15 mouse cellular contexts compared by ENCODE assay signal in the genomic region with DNA sequence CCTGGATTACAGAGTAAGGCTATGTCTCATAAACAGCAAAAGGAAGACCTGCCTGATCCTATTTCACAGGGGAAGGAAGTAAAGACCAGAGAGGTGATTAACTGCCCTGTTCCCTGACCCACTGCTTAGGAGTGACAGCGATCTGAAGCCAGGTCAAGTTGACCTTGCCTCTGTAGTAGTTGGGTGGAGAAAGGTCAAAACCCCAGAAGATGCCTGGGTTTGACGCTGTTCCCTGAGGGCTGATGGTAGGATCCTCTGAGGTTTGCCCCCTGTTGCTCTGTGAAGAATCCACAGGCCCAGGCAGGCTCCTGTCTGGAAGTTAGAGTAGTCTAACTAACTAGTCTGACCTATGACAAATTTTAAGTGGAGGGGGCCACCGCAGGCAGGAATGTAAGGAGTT.
"Had no signal": no experiment of that assay in that cellular context is flagged by ENCODE, and none has a peak within 500 bp of the region (broad histone marks: within the 10 kb centered on the region; RNA-seq: fewer than 3 reads in every experiment).

No protein-coding gene starts in this region.

- H3K36me3 ChIP-seq: midbrain, embryonic 13.5 days; midbrain, embryonic 15.5 days; neural tube, embryonic 12.5 days had no signal

- H3K9me3 ChIP-seq: megakaryocyte, embryonic 14.5 days; midbrain, embryonic 13.5 days; midbrain, embryonic 15.5 days; neural tube, embryonic 12.5 days had no signal

- DNase-seq: lung, adult 18-20 months; lung, embryonic 14.5 days; lung, postnatal 10 days; right cerebral cortex, postnatal 14 days; right cerebral cortex, postnatal 4 days; spleen, adult 18-20 months; thymus, adult 18-20 months; thymus, postnatal 14 days; thymus, postnatal 4 days had no signal

- H3K9ac ChIP-seq: liver, embryonic 14.5 days; lung, embryonic 14.5 days; midbrain, embryonic 13.5 days; midbrain, embryonic 15.5 days; neural tube, embryonic 12.5 days had no signal

- ATAC-seq: midbrain, embryonic 13.5 days; midbrain, embryonic 15.5 days had no signal

- H3K27me3 ChIP-seq: megakaryocyte, embryonic 14.5 days; midbrain, embryonic 13.5 days; midbrain, embryonic 15.5 days; neural tube, embryonic 12.5 days had no signal

- H3K4me1 ChIP-seq: midbrain, embryonic 13.5 days; midbrain, embryonic 15.5 days; neural tube, embryonic 12.5 days had no signal

- H3K27ac ChIP-seq: liver, embryonic 14.5 days; macrophage; midbrain, embryonic 13.5 days; midbrain, embryonic 15.5 days; neural tube, embryonic 12.5 days had no signal

- H3K4me3 ChIP-seq: midbrain, embryonic 13.5 days; midbrain, embryonic 15.5 days; neural tube, embryonic 12.5 days had no signal
